Mouse (Mus musculus) megakaryocyte-erythroid progenitor cell, adult 5-6 weeks (primary cell): ENCODE results near the gene Ctsh. TPM values are rescaled to one million over a fixed set of nuclear protein-coding genes. Genes with fewer than 3 reads are reported as not detected.
"Not testable (repeated sequence)": the region's sequence is repeated elsewhere in the genome, so short reads cannot be mapped to it uniquely, and the experiment has no call there.

Source experiments
- ATAC-seq: replicated peaks from 2 replicates; pipeline ENCODE4 v1.8.0; 2016; ENCODE audit warnings: mild to moderate bottlenecking, inconsistent platforms; ENCODE audit not compliant: severe bottlenecking, poor library complexity, low FRiP score, low TSS enrichment
- total RNA-seq, 2 experiments: library from RNA; stranded (forward) in 1 of 2; stranded (reverse) in 1 of 2; fragments of 200-1000, 215-1000 nt in 1 of 2; fragments of >200 nt in 1 of 2; fragmentation: Nextera tagmentation in 1 of 2; gene quantifications; 2 replicates each; pipeline ENCODE4 v1.2.3; 2014 to 2017

Gene Ctsh
- total RNA-seq, 2 experiments from 2014 or later: 0.79 to 2.3 TPM

DNA sequence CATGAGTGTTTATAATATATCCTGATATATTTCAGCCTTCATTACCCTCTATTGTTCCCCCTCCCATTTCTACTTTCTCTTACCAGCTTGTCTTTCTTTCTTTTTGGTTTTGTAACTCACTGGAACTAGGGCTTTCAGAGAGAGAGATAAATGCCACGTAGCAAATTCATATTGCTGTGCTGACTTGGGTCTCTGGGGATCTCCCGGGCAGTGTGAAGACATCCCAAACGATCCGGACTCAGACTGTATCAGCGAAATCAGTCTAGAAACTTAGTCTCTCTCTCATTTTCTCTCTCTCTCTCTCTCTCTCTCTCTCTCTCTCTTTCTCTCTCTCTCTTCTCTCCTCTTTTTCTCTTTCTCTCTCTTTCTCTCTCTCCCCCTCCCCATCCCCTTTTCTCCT is 1.5 kb downstream of the Ctsh start:
- ATAC-seq: no peak

DNA sequence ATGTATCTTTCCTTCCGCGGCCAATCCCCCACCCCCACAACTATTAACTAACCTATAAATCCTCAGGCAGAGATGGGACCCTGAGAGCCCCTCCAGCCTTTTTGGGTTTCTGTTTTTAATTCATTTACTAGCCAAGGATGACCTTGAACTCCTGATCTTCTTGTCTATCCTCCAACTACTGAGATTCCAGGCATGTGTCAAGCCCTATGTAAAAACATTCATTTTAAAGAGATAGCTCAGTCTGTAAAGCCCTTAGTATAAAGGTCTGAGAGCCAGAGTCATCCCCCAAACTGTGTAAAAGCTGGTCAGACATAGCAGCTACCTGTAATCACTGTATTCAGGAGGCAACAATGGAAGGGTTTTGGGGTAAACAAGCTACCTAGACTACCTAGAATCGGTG is 2.0 kb downstream of the Ctsh start:
- ATAC-seq: no peak

DNA sequence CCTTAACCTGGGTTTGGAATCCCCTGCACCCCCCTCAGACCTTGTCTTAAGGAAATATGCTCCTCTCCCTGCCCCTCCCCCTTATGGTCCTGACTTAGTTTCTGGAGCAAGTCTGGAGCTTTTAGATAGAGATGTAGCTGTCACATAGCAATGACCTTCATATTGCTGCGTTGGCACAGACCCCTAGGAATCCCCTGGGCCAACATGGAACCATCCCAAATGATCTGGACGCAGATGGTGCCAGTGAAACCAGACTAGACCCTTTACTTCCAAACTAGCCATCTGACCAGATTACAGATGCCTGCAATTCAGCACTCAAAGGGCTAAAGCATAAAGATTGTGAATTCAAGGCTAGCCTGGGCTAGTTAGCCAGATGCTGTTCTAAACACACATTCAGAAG is 2.8 kb downstream of the Ctsh start:
- no peak for ATAC-seq

DNA sequence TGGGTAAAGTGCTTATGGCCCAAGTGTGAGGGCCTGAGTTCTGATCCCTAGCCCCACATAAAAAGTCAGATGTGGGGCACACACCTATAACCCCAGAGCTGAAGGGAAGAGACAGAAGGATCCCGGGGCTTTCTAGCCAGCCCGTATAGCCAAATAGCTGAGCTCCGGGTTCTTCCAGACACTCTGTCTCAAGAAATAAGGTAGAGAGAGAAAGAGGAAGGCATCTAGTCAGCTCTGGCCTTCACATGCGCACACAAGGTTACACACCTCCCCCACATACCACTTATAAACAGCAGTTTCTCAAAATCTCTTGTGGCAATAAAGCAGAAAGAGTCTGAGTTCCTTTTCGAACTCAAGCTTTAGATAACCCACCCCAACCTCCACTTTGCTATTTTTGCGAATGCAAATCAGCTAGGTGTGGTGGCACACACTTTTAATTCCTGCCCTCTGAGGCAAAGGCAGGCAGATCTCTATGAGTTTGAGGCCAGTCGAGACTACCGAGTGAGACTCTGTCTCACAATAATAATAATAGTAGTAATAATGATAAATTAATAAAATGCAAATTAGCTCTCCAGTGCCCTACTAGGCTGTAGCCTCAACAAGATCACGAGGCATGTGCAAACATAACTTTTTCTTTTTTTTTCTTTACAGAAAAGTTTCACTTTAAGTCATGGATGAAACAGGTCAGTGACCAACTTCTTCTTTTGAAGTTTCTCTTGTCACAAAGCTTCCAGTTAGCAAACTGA is 6.0 kb downstream of the Ctsh start:
- no peak for ATAC-seq

DNA sequence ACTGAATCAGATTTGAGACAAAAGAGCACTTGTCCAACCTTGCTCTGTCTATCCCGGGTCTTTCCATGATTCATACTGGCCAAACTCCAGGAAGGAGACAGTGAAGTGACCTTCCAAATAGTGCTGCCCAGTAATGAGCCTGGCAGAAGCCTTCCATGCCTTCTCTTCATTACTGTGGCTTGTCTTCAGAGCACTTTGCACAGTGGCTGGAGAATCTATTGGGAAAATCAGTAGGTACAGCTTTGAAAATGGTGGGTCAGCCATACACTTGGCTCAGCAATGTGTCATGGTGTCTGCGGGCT is 6.6 kb downstream of the Ctsh start:
- no peak for ATAC-seq

DNA sequence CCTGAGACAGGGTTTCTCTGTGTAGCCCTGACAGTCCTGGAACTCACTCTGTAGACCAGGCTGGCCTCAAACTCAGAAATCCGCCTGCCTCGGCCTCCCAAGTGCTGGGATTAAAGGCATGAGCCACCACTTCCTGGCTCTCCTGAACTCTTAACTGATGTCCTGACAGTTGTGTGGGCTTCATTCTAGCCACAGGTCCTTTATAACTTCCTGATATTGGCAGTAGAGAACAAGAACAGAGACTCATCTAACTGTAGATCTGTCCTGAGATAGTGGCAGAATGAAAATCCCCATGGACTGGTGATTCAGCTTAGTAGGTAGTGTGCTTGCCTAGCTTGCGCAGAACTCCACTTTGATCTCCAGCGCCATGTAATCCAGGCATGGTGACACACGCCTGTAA is 7.0 kb downstream of the Ctsh start:
- ATAC-seq: not testable (repeated sequence)

DNA sequence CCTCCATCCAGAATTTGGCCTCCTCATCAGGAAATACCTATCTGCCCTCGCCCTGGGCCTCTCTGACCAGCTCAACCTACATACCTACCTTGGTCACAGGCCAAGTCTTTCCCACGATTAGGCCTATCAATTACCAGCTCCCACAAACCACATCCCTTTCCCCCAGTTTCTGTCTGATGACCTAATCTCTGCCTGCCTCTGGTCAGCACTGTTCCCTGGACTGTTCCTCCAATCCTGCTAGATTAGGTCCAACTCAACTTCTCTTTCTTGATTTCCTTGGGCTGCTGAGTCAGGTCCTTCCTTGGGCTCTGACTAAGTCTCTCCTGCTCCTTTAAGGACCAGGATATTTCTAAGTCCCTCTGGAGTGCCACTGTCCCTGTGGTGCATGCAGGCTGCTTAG is 13.4 kb downstream of the Ctsh start:
- ATAC-seq: no peak

DNA sequence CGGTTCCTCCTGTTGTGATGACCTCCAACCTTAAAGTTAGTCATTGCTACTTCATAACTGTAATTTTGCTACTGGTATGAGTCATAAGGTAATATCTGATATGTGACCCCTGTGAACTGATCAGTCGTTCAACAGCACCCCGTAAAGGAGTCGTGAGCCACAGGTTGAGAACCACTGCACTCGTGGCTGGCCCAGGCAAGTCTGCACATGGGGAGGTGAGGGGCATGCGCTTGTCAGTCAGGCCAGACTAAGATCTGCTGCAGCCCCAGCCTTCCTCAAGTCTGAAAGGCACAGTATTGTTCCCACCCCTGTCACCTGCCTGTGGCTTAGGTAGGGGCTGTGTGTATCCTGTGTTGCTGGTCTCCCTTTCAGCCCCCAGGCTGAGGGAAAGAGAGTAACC is 14.8 kb downstream of the Ctsh start:
- ATAC-seq: no peak

DNA sequence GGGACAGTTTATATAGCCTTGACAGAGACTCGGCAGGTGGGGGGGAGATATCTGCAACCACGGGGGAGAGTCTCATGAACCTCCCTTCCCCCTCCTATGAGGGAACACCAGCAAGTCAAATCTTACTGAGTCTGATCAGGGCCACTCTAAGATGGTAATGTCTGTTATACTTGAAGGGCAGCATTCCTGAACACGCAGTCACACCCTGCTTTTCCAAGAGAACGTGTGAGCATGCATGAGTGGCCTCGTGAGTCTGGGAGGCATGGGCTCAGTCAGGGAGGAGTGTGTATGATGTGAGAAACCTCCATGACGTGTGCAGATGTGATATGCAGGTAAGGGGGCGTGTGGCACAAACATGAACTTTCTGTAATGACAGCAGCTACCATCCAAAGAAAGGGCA is 15.5 kb downstream of the Ctsh start:
- ATAC-seq: no peak

DNA sequence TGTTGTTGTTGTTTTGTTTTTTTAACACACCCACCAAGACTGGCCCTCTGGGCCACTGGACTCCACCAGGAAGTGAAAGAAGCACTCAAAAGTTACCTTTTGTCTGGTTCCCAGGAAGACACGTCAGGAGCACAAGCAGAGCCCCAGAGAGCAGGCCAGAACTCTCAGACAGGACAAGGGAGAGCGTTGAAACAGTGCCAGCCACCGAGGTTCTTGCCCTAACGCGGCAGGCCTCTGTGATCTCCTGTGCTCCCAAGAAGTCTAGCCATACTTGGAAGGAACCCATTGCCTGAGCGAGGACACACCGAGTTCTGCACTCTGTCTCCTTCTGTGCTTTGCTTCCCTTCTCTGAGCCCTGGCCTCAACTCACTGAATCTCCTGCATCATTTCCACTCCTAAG is 16.2 kb downstream of the Ctsh start:
- no peak for ATAC-seq

DNA sequence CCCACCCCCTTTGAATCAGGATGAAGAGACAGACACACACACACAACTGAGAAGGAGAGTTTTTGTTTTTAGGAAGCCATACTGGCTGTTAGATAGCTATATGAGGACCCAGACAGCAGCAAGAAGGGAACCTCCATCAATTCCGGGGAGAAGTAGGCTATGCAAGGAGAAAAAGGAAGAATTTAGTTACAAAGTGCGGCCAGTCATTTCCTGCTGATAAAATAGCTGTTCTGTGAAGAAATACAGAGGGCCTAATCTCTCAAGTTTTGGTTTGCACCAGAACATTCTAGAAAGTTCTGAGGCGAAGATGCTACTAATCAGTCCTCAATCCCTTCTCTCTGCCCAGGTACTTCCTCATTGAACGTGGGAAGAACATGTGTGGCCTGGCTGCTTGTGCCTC is 21.4 kb downstream of the Ctsh start:
- 0 out of 2 replicates have a peak, but pooled peaks have one; percentile 6 for ATAC-seq

DNA sequence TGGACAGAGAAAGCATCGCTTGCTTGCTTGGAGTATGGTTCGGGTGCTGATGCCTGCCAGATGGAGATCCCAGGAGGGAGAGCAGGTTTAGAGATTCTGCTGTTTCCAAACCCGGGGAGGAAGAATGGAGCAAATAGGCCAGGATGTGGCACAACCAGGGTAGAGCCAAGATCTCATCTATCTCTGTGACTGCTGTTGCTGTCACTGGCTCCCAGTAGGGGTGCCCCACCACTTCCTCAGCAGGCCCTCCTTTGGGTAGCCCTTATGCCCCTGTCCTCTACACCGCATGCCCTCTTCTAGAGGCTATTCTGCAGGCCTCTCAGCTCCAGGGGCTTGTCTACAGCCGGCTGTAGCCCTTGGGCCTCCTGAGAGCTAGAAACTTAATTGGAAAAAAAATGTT is 22.2 kb downstream of the Ctsh start:
- ATAC-seq: no peak

DNA sequence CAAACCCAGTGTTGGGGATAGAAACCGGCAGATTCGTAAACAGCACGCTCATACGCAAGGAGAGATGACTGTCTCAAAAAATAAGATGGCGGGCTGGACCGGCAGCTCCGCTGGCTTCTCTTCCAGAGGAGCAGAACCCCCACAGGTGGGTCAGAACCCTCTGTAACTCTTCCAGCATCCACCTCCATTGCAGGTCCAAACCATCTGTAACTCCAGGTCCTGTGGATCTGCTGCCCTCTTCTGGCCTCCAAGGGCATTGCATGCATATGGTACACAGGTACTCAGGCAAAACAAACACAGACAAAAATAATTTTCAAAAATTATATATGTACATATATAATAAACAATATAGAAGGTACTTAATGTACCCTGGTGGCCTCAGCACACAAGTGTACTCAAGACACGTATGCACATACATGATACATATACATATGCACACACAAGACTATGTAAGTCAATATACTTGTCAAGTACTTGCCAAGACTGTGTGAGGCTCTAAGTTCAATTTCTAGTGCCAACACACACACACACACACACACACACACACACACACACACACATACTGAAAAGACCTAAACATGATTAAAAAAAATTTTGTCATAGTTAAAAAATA is 23.0 kb downstream of the Ctsh start:
- ATAC-seq: peak; percentile 67

DNA sequence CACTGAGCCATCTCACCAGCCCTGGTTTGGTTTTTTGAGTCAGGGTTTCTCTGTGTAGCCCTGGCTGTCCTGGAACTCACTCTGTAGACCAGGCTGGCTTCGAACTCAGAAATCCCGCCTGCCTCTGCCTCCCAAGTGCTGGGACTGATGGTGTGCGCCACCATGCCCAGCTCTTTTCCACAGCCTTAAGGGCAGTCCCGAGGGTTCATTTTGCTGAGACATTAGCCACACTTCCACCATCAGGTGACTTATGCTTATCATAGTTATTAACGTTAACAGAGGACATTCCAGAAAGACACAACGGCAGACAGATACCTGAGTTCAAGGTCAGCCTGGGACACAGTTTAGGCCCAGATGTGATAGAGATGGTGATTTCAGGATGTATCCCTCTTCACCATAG is 28.0 kb downstream of the Ctsh start:
- ATAC-seq: not testable (repeated sequence)

DNA sequence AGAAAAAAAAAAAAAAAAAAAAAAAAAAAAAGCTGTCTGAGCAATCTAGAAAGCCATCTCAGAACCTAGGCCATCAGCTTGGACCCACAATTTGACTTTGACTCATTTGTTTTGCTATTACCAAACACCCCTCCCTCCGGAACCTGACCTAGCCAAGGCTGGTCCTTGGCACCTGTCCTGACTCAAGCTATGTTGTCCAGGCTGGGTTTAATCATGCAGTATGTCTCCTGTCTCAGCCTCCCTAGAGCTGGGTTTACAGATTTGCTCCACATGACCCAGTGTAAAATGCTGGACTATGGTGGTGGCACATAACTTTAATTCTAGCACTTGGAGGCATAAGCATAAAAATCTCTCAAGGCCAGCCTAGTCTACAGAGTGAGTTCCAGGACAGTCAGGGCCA is 29.0 kb downstream of the Ctsh start:
- ATAC-seq: peak; percentile 48; the same call in 1 of the 2 replicates

DNA sequence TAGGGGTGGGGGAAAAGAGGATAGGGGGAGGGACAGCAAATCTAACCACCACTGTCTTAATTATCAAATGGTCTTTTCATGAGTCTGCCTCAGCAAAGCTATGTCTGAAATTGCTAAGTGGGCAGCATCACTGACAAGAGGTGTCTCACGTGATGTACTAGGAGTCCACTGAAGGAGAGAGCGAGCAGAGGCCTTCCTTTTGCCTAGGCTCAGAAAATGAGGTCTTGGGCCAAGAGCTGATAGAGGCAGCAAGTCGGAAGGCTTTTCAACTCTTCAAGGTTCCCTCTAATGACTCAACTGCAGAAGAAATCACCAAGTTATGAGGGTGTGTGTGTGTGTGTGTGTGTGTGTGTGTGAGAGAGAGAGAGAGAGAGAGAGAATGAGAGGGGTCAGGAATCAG is 30.2 kb downstream of the Ctsh start:
- no peak for ATAC-seq

DNA sequence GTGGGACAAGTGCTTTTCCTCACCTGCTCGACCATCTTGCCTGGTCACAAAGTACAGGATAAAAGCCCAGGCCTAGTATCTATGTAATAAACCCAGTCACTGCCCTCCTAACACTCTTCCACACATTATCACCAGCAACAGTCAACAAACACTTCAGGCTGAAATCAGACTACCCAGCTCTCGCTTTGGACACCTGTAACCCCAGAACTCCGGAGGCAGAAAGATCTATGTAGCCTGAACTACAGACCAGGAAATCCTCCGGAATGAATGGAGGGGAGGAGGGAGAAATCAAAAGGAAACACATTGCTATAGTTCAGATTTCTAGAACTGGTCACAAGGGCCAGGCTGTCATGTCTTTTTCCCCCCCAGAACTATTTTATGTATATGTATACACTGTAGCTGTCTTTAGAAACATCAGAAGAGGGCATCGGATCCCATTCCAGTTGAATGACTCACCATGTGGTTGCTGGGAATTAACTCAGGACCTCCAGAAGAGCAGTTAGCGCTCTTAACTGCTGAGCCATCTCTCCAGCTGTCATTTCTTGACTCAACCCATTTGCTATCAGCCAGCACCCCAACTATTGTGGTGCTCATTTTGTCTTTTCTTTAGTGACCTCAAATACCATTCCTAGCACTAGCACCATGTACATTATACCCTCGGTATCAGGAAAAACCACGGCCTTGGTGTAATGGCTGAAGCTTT is 31.0 kb downstream of the Ctsh start:
- no peak for ATAC-seq

DNA sequence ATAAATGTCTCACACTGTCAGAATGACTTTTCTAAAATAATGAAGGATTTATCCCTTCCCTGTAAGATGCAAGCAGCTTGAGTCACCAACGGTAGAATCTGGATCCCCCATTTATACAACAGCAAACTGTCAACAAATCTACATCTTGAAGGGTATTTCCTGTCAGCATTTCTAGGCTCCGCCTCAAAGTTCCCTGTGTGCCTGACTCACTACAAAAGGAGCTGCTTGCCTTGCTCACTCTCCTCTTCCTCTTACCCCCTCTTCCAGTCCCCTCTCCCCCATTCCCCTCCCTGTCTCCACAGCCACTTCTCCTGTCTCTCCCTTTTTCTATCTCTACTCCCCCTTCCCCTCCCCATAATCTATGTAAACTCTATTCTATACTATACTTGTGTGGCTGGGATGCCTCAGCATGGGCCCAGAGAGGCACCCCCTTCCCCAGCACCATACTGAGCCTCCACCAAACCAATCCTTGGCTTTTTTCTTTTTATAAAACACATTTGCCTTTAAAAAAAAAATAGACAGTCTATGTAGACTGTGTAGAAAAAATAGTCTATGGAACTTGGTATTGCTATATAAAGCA is 34.0 kb downstream of the Ctsh start:
- 0 out of 2 replicates have a peak, but pooled peaks have one; percentile 23 for ATAC-seq

DNA sequence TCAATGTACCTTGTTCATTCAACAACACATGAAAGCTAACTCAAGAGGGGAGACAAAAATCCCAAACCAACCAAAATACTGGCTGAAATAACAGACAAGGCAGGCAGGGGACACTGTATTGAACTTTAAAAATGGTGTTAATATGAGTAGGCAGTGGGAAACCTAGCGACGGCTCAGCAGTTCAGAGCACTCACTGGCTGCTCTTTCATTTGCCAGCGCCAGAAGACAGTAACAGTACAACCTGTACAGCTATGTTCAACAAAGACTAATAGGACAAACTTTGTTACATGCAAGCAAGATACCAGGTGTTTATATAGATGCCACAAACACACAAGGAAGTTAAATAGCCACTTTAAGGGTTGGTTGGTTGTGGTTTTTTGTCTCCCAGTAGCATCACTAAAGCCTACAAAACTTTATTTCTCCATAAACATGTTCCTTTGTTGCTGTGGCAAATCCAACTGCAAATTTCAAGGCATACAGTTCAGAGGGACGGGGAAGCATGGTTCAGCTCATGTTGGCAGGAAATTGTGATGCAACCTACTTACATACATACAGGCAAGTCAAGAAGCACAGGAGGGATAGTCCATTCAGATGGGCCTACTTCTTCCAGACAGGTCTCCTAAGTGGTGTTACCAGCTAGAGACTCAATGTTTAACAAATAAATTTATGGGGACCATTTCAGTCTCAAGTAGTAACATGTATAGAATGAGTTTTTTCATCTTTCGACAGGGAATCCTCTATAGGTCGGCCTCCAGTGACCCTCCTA is 35.6 kb downstream of the Ctsh start:
- ATAC-seq: 0 out of 2 replicates have a peak, but pooled peaks have one; percentile 27

DNA sequence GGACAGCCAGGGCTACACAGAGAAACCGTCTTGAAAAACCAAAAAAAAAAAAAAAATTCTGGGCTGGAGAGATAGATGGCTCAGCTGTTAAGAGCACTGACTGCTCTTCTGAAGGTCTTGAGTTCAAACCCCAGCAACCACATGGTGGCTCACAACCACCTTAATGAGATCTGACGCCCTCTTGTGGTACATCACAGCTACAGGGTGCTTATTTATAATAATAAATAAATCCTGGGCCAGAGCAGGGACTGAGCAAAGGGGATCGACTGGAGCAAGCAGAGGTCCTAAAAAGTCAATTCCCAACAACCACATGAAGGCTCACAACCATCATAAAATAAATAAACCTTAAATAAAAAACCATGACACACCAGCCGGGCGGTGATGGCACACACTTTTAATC is 45.0 kb downstream of the Ctsh start:
- ATAC-seq: peak; percentile 51; the same call in 1 of the 2 replicates
